Comparison of ENCODE assay signal across 12 mouse cellular contexts in the genomic region with DNA sequence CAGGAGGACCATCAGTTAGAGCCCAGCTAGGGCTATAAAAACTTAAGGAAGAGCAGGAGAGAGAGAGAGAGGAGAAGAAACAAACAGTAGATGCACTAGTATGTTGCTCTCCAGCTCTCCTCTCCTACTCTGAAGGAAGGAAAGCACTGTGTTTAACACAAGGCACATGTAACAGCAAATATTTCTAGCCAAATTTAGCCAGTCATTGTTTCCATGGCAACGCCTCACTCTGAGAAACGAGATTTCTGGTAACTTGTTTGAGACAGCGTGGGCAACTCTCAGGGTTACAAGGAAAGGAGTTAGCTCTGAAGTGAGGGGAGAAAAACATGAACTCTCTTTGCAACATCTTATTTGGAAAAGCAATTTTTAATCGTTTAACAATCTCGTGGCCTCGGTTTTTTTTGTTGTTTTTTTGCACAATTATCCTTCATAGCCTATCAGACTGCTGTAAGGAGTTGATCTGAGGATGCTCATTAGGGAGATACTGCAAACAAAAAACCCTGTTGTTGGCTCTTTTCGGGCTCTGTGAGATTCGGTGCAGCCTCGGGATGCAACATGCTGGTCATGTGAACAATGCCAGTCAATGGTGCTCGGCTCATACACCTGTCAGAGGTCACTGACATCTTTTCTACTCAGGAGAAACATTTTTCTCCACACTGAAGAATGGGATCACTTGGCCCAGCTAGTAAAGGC. TPM values are rescaled to one million over a fixed set of nuclear protein-coding genes. Genes with fewer than 3 reads are reported as not detected.
DNase-seq lines count a peak whose midpoint lies in the region; ATAC-seq and TF ChIP-seq lines count a peak whose summit lies in the region.
"Had no signal": no experiment of that assay in that cellular context is flagged by ENCODE, and none has a peak within 500 bp of the region (broad histone marks: within the 10 kb centered on the region; RNA-seq: fewer than 3 reads in every experiment).

No protein-coding gene starts in this region.

- WGBS in lung, embryonic 14.5 days = 54% methylated on average over 10 of the region's 10 CpGs
- WGBS in forebrain, postnatal 0 days = 16% methylated on average over 10 of the region's 10 CpGs
- WGBS in olfactory bulb, adult 2 months = 11% methylated on average over 10 of the region's 10 CpGs
- 70% methylated on average over 10 of the region's 10 CpGs for WGBS in kidney, embryonic 15.5 days

- no peaks in the 10 kb centered on the region for H3K9me3 ChIP-seq in lung, embryonic 14.5 days (ENCODE audit: low read depth, low read length)
- H3K9me3 ChIP-seq in forebrain, postnatal 0 days (ENCODE audit: low read length) = no peaks in the 10 kb centered on the region
- H3K9me3 ChIP-seq in kidney, embryonic 15.5 days (replicated peaks) = no peaks in the 10 kb centered on the region

- ATAC-seq in lung, embryonic 14.5 days (ENCODE audit: insufficient read depth) = peak; percentile 38; the same call in 1 of the 2 replicates
- peak; percentile 91 for ATAC-seq in forebrain, postnatal 0 days
- no peak for ATAC-seq in erythroblast, adult 5-6 weeks (replicated peaks; ENCODE audit: low FRiP score, poor library complexity, severe bottlenecking)
- no peak for ATAC-seq in kidney, embryonic 15.5 days (replicated peaks; ENCODE audit: low FRiP score)
- no peak for ATAC-seq in megakaryocyte-erythroid progenitor cell, adult 5-6 weeks (replicated peaks; ENCODE audit: low FRiP score, low TSS enrichment, poor library complexity, severe bottlenecking)

- no peak overlapping the region for H3K27ac ChIP-seq in lung, embryonic 14.5 days (ENCODE audit: low read depth)
- H3K27ac ChIP-seq in forebrain, postnatal 0 days (ENCODE audit: low read depth, low read length) = 0 out of 2 replicates have a peak overlapping the region, but pooled peaks have one; percentile 6
- H3K27ac ChIP-seq in olfactory bulb, adult 2 months (ENCODE audit: insufficient read depth, low read depth, low read length) = peak overlapping the region; percentile 60
- no peak overlapping the region for H3K27ac ChIP-seq in kidney, embryonic 15.5 days

- no peak overlapping the region for H3K4me2 ChIP-seq in lung, embryonic 14.5 days
- H3K4me2 ChIP-seq in forebrain, postnatal 0 days (ENCODE audit: low read depth) = peak overlapping the region; percentile 5; the same call in 1 of the 2 replicates
- H3K4me2 ChIP-seq in kidney, embryonic 15.5 days = no peak overlapping the region
- H3K4me2 ChIP-seq: heart, embryonic 12.5 days had no signal

- no peaks in the 10 kb centered on the region for H3K27me3 ChIP-seq in lung, embryonic 14.5 days (ENCODE audit: insufficient read depth, low read length)
- H3K27me3 ChIP-seq in forebrain, postnatal 0 days (ENCODE audit: insufficient read depth, low read length) = no peaks in the 10 kb centered on the region
- H3K27me3 ChIP-seq in kidney, embryonic 15.5 days = no peaks in the 10 kb centered on the region
- H3K27me3 ChIP-seq: heart, embryonic 12.5 days had no signal

- DNase-seq in lung, embryonic 14.5 days = peak; percentile 85
- no peak for DNase-seq in lung, postnatal 4 days
- DNase-seq in forebrain, postnatal 0 days = peak; percentile 90
- DNase-seq in layer of hippocampus, adult 8-10 months (ENCODE audit: low spot score in 2 of 2) = peak; percentile 74 to 82
- DNase-seq: cerebellum, adult 18-20 months had no signal

- no peak for TF ChIP-seq POLR2A in olfactory bulb, adult 2 months (IDR thresholded peaks at IDR 0.05; ENCODE audit: insufficient read depth, low read depth, low read length)

- TF ChIP-seq CTCF in lung, embryonic 14.5 days (IDR thresholded peaks at IDR 0.05; ENCODE audit: low read depth) = no peak
- TF ChIP-seq CTCF in forebrain, postnatal 0 days (IDR thresholded peaks at IDR 0.05; ENCODE audit: low read depth) = no peak
- no peak for TF ChIP-seq CTCF in olfactory bulb, adult 2 months (IDR thresholded peaks at IDR 0.05; ENCODE audit: insufficient read depth, low read depth, low read length)

- no peaks in the 10 kb centered on the region for H3K36me3 ChIP-seq in lung, embryonic 14.5 days (ENCODE audit: insufficient read depth)
- H3K36me3 ChIP-seq in forebrain, postnatal 0 days (ENCODE audit: insufficient read depth) = no peaks in the 10 kb centered on the region
- H3K36me3 ChIP-seq in kidney, embryonic 15.5 days = no peaks in the 10 kb centered on the region
- H3K36me3 ChIP-seq: heart, embryonic 12.5 days had no signal

- no peaks in the 10 kb centered on the region for H3K4me1 ChIP-seq in lung, embryonic 14.5 days (ENCODE audit: insufficient read depth)
- no peaks in the 10 kb centered on the region for H3K4me1 ChIP-seq in forebrain, postnatal 0 days (ENCODE audit: insufficient read depth)
- peaks cover 13% of the 10 kb centered on the region for H3K4me1 ChIP-seq in olfactory bulb, adult 2 months (ENCODE audit: control insufficient read depth, insufficient read depth, low read length)
- no peaks in the 10 kb centered on the region for H3K4me1 ChIP-seq in kidney, embryonic 15.5 days
- H3K4me1 ChIP-seq: heart, embryonic 12.5 days had no signal

- H3K4me3 ChIP-seq in lung, embryonic 14.5 days (ENCODE audit: low read depth, low read length) = no peak overlapping the region
- no peak overlapping the region for H3K4me3 ChIP-seq in forebrain, postnatal 0 days (ENCODE audit: low read depth, low read length)
- H3K4me3 ChIP-seq in olfactory bulb, adult 2 months (ENCODE audit: insufficient read depth, low read depth, low read length) = no peak overlapping the region
- H3K4me3 ChIP-seq in kidney, embryonic 15.5 days (replicated peaks) = no peak overlapping the region
- H3K4me3 ChIP-seq: heart, embryonic 12.5 days had no signal

- no peak overlapping the region for H3K9ac ChIP-seq in lung, embryonic 14.5 days
- no peak overlapping the region; the same call in 1 of the 2 replicates for H3K9ac ChIP-seq in forebrain, postnatal 0 days
- no peak overlapping the region for H3K9ac ChIP-seq in kidney, embryonic 15.5 days
- H3K9ac ChIP-seq: heart, embryonic 12.5 days had no signal

RNA-seq across cellular contexts. Expression of a gene that starts 22.3 kb away (rescaled TPM):
- polyA plus RNA-seq in lung, embryonic 14.5 days (2014; fragmentation: Nextera tagmentation; extraction: Ambion mirVana) = not detected in 2 replicates
- not detected in 2 replicates for total RNA-seq in forebrain, postnatal 0 days (2014; rRNA removed)
- not detected in 2 replicates for polyA plus RNA-seq in forebrain, postnatal 0 days (2015; fragmentation: Nextera tagmentation; extraction: Ambion mirVana)
- total RNA-seq in layer of hippocampus, adult 8-10 months (2022) = not detected
- not detected in 2 replicates for polyA plus RNA-seq in olfactory bulb, adult 2 months (2012; ENCODE audit: insufficient read depth, insufficient read length, low replicate concordance, missing spikeins)
- total RNA-seq in erythroblast, adult 5-6 weeks (2015; ENCODE audit: low replicate concordance) = not detected in 2 replicates
- total RNA-seq in erythroblast, adult 5-6 weeks (2017; ENCODE audit: low replicate concordance) = not detected in 2 replicates
- not detected in 2 replicates for polyA plus RNA-seq in kidney, embryonic 15.5 days (2015; fragmentation: Nextera tagmentation; extraction: Ambion mirVana)
- total RNA-seq in megakaryocyte-erythroid progenitor cell, adult 5-6 weeks (2014; fragmentation: Nextera tagmentation) = not detected in 2 replicates
- not detected in 2 replicates for total RNA-seq in megakaryocyte-erythroid progenitor cell, adult 5-6 weeks (2017)
- total RNA-seq: layer of hippocampus, postnatal 25 days; MEL had no signal
- polyA plus RNA-seq: heart, embryonic 12.5 days had no signal

RNA-seq across cellular contexts. Expression of a gene that starts 27.8 kb away (rescaled TPM):
- 8.7 and 10.1 TPM in 2 replicates for polyA plus RNA-seq in lung, embryonic 14.5 days (2014; fragmentation: Nextera tagmentation; extraction: Ambion mirVana)
- 46.9 and 61.5 TPM in 2 replicates for total RNA-seq in forebrain, postnatal 0 days (2014; rRNA removed)
- 5.4 and 8.9 TPM in 2 replicates for polyA plus RNA-seq in forebrain, postnatal 0 days (2015; fragmentation: Nextera tagmentation; extraction: Ambion mirVana)
- total RNA-seq in layer of hippocampus, adult 8-10 months (2022) = 100 to 1,000 TPM; 140 to 179 (median 158) TPM
- polyA plus RNA-seq in olfactory bulb, adult 2 months (2012; ENCODE audit: insufficient read depth, insufficient read length, low replicate concordance, missing spikeins) = 61.7 and 69.9 TPM in 2 replicates
- 3.3 and 4.2 TPM in 2 replicates for total RNA-seq in erythroblast, adult 5-6 weeks (2015; ENCODE audit: low replicate concordance)
- 2.1 and 8.6 TPM in 2 replicates for total RNA-seq in erythroblast, adult 5-6 weeks (2017; ENCODE audit: low replicate concordance)
- polyA plus RNA-seq in kidney, embryonic 15.5 days (2015; fragmentation: Nextera tagmentation; extraction: Ambion mirVana) = 5.4 TPM in 2 replicates
- 5.4 and 8.1 TPM in 2 replicates for total RNA-seq in megakaryocyte-erythroid progenitor cell, adult 5-6 weeks (2014; fragmentation: Nextera tagmentation)
- 8.3 and 11.2 TPM in 2 replicates for total RNA-seq in megakaryocyte-erythroid progenitor cell, adult 5-6 weeks (2017)

Comparison
In these comparisons a context has a peak if more than half of its experiments do, and no peak if none do; other contexts are left out.
1. DNase-seq: peak in lung, embryonic 14.5 days (single experiment), forebrain, postnatal 0 days (single experiment) and layer of hippocampus, adult 8-10 months (2 of 2); none in lung, postnatal 4 days (0 of 2).
2. ATAC-seq: peak in lung, embryonic 14.5 days (single experiment) and forebrain, postnatal 0 days (single experiment); none in erythroblast, adult 5-6 weeks (single experiment), kidney, embryonic 15.5 days (single experiment) and megakaryocyte-erythroid progenitor cell, adult 5-6 weeks (single experiment).
3. H3K27ac ChIP-seq: peak in forebrain, postnatal 0 days (single experiment) and olfactory bulb, adult 2 months (single experiment); none in lung, embryonic 14.5 days (single experiment) and kidney, embryonic 15.5 days (single experiment).